Mouse (Mus musculus): ENCODE results near the gene Actl10.

GRCm38 (mm10) chr2:154538310-154538709 lies 13.3 kb upstream of the Actl10 start:
- TF ChIP-seq CTCF (IDR thresholded peaks at IDR 0.05; ENCODE audit: control insufficient read depth, insufficient read depth, low read length) (no peak), POLR2A (IDR thresholded peaks at IDR 0.05; ENCODE audit: borderline replicate concordance, control insufficient read depth, low read depth, low read length) (no peak)
